Mouse (Mus musculus): ENCODE data around the gene Ppt2. TPM values are rescaled to one million over a fixed set of nuclear protein-coding genes. Genes with fewer than 3 reads are reported as not detected.

The Ppt2 gene
- polyA plus RNA-seq, 1 experiment from 2014 or later: 26.0 TPM

DNA sequence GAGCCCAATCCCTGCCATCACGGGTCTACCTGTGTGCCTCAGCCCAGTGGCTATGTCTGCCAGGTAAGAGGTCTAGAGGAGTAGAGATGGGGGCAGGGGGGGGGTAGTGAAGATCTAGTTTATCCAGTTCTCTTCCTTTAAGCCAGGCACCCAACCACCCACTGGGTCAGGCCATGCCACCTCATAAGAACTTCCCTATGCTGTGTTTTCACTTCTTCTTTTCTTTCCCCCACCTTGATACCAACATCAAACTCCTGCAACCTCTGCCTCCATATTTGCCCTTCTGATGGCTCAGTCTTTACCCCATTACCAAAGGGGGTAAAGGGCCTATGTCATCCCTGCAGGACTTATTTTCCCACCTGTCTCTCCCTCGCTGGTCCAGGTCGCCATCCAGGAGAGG is 50.2 kb downstream of the Ppt2 start:
- ATAC-seq (ENCODE audit: low FRiP score) (no peak), DNase-seq (ENCODE audit: low spot score) (no peak)
- Histone ChIP-seq H3K4me2 (replicated peaks; ENCODE audit: low read depth, low read length) (no peak overlapping the region), H3K9me3 (ENCODE audit: control insufficient read depth, low read length) (no peaks in the 10 kb centered on the region), H3K4me3 (ENCODE audit: low read depth, low read length) (no peak overlapping the region), H3K9ac (ENCODE audit: low read depth, low read length) (no peak overlapping the region), H3K4me1 (replicated peaks; ENCODE audit: control insufficient read depth, insufficient read depth, low read length) (no peaks in the 10 kb centered on the region), H3K27ac (ENCODE audit: low read depth, low read length) (no peak overlapping the region), H3K36me3 (ENCODE audit: control insufficient read depth, insufficient read depth, low read length) (no peaks in the 10 kb centered on the region), H3K27me3 (ENCODE audit: control insufficient read depth, insufficient read depth, low read length) (no peaks in the 10 kb centered on the region)
- 85% methylated on average over 3 of the region's 3 CpGs for WGBS

DNA sequence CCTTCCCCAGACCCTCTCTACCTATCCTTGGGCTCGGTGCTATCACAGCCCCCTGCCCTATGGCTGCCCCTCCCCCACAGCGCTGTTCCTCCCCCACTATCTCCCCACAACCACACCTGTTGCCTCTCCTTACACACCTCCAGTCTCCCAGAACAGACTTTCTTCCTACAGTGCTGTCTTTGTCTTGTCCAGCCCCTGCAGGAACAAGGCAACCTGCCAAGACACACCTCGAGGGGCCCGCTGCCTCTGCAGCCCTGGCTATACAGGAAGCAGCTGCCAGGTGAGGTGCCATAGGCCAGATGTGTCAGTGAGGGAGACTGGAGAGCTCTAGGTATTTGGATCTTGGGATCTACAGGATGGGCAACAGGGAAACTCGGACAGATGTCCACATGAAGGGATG is 51.7 kb downstream of the Ppt2 start:
- no peak for ATAC-seq (ENCODE audit: low FRiP score)
- Histone ChIP-seq H3K4me3 (ENCODE audit: low read depth, low read length) (no peak overlapping the region), H3K9ac (ENCODE audit: low read depth, low read length) (no peak overlapping the region), H3K27ac (ENCODE audit: low read depth, low read length) (no peak overlapping the region), H3K9me3 (ENCODE audit: control insufficient read depth, low read length) (no peaks in the 10 kb centered on the region), H3K36me3 (ENCODE audit: control insufficient read depth, insufficient read depth, low read length) (no peaks in the 10 kb centered on the region), H3K4me2 (replicated peaks; ENCODE audit: low read depth, low read length) (no peak overlapping the region), H3K4me1 (replicated peaks; ENCODE audit: control insufficient read depth, insufficient read depth, low read length) (no peaks in the 10 kb centered on the region), H3K27me3 (ENCODE audit: control insufficient read depth, insufficient read depth, low read length) (no peaks in the 10 kb centered on the region)
- WGBS: 76% methylated on average over 5 of the region's 5 CpGs
- no peak for DNase-seq (ENCODE audit: low spot score)

DNA sequence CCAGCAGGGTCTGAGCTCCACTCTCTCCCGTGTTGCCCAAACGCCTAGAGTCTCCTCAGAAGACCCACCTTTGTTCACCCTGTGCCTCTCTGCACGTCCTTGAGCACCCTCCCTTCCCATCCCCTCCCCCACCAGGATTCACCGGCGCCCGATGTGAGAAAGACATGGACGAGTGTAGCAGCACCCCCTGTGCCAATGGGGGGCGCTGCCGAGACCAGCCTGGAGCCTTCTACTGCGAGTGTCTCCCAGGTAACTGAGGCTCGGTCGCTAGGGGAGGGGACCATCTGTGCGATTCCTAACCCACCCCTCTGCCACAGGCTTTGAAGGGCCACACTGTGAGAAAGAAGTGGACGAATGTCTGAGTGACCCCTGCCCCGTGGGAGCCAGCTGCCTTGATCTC is 55.9 kb downstream of the Ppt2 start:
- Histone ChIP-seq H3K4me3 (ENCODE audit: low read depth, low read length) (no peak overlapping the region), H3K4me1 (replicated peaks; ENCODE audit: control insufficient read depth, insufficient read depth, low read length) (no peaks in the 10 kb centered on the region), H3K4me2 (replicated peaks; ENCODE audit: low read depth, low read length) (no peak overlapping the region), H3K9me3 (ENCODE audit: control insufficient read depth, low read length) (no peaks in the 10 kb centered on the region), H3K27ac (ENCODE audit: low read depth, low read length) (no peak overlapping the region), H3K9ac (ENCODE audit: low read depth, low read length) (no peak overlapping the region), H3K27me3 (ENCODE audit: control insufficient read depth, insufficient read depth, low read length) (no peaks in the 10 kb centered on the region), H3K36me3 (ENCODE audit: control insufficient read depth, insufficient read depth, low read length) (no peaks in the 10 kb centered on the region)
- WGBS: 7% methylated on average over 15 of the region's 15 CpGs
- ATAC-seq (ENCODE audit: low FRiP score): no peak
- DNase-seq (ENCODE audit: low spot score): peak; percentile 30

DNA sequence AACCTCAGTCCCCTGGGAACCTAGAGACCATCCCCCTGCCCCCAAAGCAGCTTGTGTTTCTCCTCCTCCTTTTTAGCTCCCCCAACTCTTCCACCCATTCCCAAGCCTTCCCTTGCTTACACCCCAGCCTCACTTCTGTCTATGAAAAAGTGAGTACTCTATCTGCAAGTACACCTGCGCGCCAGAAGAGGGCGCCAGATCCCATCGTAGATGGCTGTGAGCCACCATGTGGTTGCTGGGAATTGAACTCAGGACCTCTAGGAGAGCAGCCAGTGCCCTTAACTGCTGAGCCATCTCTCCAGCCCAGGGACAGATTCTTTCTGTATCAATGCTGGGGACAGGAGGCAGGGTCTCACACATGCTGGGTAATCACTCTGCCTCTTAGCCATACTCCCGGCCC is 56.4 kb downstream of the Ppt2 start:
- no peak for ATAC-seq (ENCODE audit: low FRiP score)
- WGBS: 8% methylated on average over 5 of the region's 5 CpGs

DNA sequence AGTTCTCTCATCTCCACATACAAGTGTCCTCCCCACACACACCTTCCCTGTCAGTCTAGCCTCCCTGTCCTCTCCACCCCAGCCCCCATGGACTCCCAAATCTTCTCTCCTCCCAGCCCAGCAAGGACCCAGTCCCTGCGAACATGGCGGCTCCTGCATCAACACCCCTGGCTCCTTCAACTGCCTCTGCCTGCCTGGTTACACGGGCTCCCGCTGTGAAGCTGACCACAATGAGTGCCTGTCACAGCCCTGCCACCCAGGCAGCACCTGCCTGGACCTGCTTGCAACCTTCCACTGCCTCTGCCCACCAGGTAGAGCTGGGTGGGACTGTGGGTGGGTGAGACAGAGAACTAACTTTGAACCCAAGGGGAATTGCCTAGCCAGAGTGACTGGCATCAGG is 58.4 kb downstream of the Ppt2 start:
- DNase-seq (ENCODE audit: low spot score) (no peak), ATAC-seq (ENCODE audit: low FRiP score) (no peak)
- Histone ChIP-seq H3K27me3 (ENCODE audit: control insufficient read depth, insufficient read depth, low read length) (no peaks in the 10 kb centered on the region), H3K9ac (ENCODE audit: low read depth, low read length) (no peak overlapping the region), H3K9me3 (ENCODE audit: control insufficient read depth, low read length) (no peaks in the 10 kb centered on the region), H3K27ac (ENCODE audit: low read depth, low read length) (no peak overlapping the region), H3K36me3 (ENCODE audit: control insufficient read depth, insufficient read depth, low read length) (no peaks in the 10 kb centered on the region), H3K4me2 (replicated peaks; ENCODE audit: low read depth, low read length) (no peak overlapping the region), H3K4me1 (replicated peaks; ENCODE audit: control insufficient read depth, insufficient read depth, low read length) (no peaks in the 10 kb centered on the region), H3K4me3 (ENCODE audit: low read depth, low read length) (no peak overlapping the region)
- WGBS: 71% methylated on average over 4 of the region's 4 CpGs

More for the DNA sequence above, 56.4 kb downstream of the Ppt2 start:
- Histone ChIP-seq H3K36me3 (ENCODE audit: control insufficient read depth, insufficient read depth, low read length) (no peaks in the 10 kb centered on the region), H3K27me3 (ENCODE audit: control insufficient read depth, insufficient read depth, low read length) (no peaks in the 10 kb centered on the region), H3K9me3 (ENCODE audit: control insufficient read depth, low read length) (no peaks in the 10 kb centered on the region), H3K4me3 (ENCODE audit: low read depth, low read length) (no peak overlapping the region), H3K4me2 (replicated peaks; ENCODE audit: low read depth, low read length) (no peak overlapping the region), H3K9ac (ENCODE audit: low read depth, low read length) (no peak overlapping the region), H3K4me1 (replicated peaks; ENCODE audit: control insufficient read depth, insufficient read depth, low read length) (no peaks in the 10 kb centered on the region), H3K27ac (ENCODE audit: low read depth, low read length) (no peak overlapping the region)
- DNase-seq (ENCODE audit: low spot score): no peak

DNA sequence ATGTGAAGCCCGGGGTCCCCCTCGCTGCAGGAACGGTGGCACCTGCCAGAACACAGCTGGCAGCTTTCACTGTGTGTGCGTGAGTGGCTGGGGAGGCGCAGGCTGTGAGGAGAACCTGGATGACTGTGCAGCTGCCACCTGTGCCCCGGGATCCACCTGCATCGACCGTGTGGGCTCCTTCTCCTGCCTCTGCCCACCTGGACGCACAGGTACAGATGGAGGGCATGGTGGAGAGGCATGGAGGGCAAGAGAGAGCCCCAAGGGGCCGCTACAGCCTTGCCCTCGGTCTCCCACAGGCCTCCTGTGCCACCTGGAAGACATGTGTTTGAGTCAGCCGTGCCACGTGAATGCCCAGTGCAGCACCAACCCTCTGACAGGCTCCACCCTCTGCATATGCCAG is 59.9 kb downstream of the Ppt2 start:
- Histone ChIP-seq H3K4me2 (replicated peaks; ENCODE audit: low read depth, low read length) (no peak overlapping the region), H3K27ac (ENCODE audit: low read depth, low read length) (no peak overlapping the region), H3K9me3 (ENCODE audit: control insufficient read depth, low read length) (no peaks in the 10 kb centered on the region), H3K36me3 (ENCODE audit: control insufficient read depth, insufficient read depth, low read length) (no peaks in the 10 kb centered on the region), H3K4me3 (ENCODE audit: low read depth, low read length) (no peak overlapping the region), H3K9ac (ENCODE audit: low read depth, low read length) (no peak overlapping the region), H3K4me1 (replicated peaks; ENCODE audit: control insufficient read depth, insufficient read depth, low read length) (peaks cover 3% of the 10 kb centered on the region; the same call in 1 of the 2 replicates), H3K27me3 (ENCODE audit: control insufficient read depth, insufficient read depth, low read length) (0 out of 2 replicates have a peak, but pooled peaks cover 2% of the 10 kb centered on the region)
- ATAC-seq (ENCODE audit: low FRiP score) (no peak), DNase-seq (ENCODE audit: low spot score) (no peak)
- WGBS: 74% methylated on average over 13 of the region's 13 CpGs

DNA sequence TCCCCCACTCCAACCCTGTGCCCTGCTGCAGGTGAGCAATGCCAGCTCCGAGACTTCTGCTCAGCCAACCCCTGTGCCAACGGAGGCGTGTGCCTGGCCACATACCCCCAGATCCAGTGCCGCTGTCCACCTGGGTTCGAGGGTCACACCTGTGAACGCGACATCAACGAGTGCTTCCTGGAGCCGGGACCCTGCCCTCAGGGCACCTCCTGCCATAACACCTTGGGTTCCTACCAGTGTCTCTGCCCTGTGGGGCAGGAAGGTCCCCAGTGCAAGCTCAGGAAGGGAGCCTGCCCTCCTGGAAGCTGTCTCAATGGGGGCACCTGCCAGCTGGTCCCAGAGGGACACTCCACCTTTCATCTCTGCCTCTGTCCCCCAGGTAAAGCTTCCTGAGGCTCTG is 61.0 kb downstream of the Ppt2 start:
- H3K4me2 ChIP-seq (replicated peaks; ENCODE audit: low read depth, low read length): no peak overlapping the region
- ATAC-seq (ENCODE audit: low FRiP score) (no peak), DNase-seq (ENCODE audit: low spot score) (no peak)
- no peaks in the 10 kb centered on the region for H3K9me3 ChIP-seq (ENCODE audit: control insufficient read depth, low read length)
- no peak overlapping the region for H3K27ac ChIP-seq (ENCODE audit: low read depth, low read length)
- H3K36me3 ChIP-seq (ENCODE audit: control insufficient read depth, insufficient read depth, low read length): no peaks in the 10 kb centered on the region
- H3K4me1 ChIP-seq (replicated peaks; ENCODE audit: control insufficient read depth, insufficient read depth, low read length): peaks cover 3% of the 10 kb centered on the region; the same call in 1 of the 2 replicates
- no peak overlapping the region for H3K9ac ChIP-seq (ENCODE audit: low read depth, low read length)
- H3K4me3 ChIP-seq (ENCODE audit: low read depth, low read length): no peak overlapping the region
- WGBS: 61% methylated on average over 9 of the region's 9 CpGs
- H3K27me3 ChIP-seq (ENCODE audit: control insufficient read depth, insufficient read depth, low read length): 0 out of 2 replicates have a peak, but pooled peaks cover 2% of the 10 kb centered on the region

Other genes with a start within 250 kb of the Ppt2 start
- gene BC051142, start 229.7 kb downstream of the Ppt2 start, polyA plus RNA-seq (2014; fragmentation: Nextera tagmentation; extraction: Ambion mirVana): 2.7 and 4.1 TPM in 2 replicates
- gene Btnl4, start 151.2 kb downstream of the Ppt2 start, polyA plus RNA-seq (2014; fragmentation: Nextera tagmentation; extraction: Ambion mirVana): not detected in 2 replicates
- gene Btnl6, start 111.2 kb downstream of the Ppt2 start, polyA plus RNA-seq (2014; fragmentation: Nextera tagmentation; extraction: Ambion mirVana): not detected in 2 replicates
- 9.6 and 11.6 TPM in 2 replicates for gene Notch4, start 64.2 kb downstream of the Ppt2 start, polyA plus RNA-seq (2014; fragmentation: Nextera tagmentation; extraction: Ambion mirVana)
- 3.2 and 5.9 TPM in 2 replicates for gene Gpsm3, start 38.7 kb downstream of the Ppt2 start, polyA plus RNA-seq (2014; fragmentation: Nextera tagmentation; extraction: Ambion mirVana)
- 16.6 and 17.3 TPM in 2 replicates for gene Pbx2, start 37.2 kb downstream of the Ppt2 start, polyA plus RNA-seq (2014; fragmentation: Nextera tagmentation; extraction: Ambion mirVana)
- 1.7 and 2.2 TPM in 2 replicates for gene Ager, start 30.6 kb downstream of the Ppt2 start, polyA plus RNA-seq (2014; fragmentation: Nextera tagmentation; extraction: Ambion mirVana)
- 175 and 182 TPM in 2 replicates for gene Rnf5, start 24.8 kb downstream of the Ppt2 start, polyA plus RNA-seq (2014; fragmentation: Nextera tagmentation; extraction: Ambion mirVana)
- 73.8 and 81.2 TPM in 2 replicates for gene Agpat1, start 24.2 kb downstream of the Ppt2 start, polyA plus RNA-seq (2014; fragmentation: Nextera tagmentation; extraction: Ambion mirVana)
- 4.4 and 4.7 TPM in 2 replicates for gene Egfl8, start 12.5 kb downstream of the Ppt2 start, polyA plus RNA-seq (2014; fragmentation: Nextera tagmentation; extraction: Ambion mirVana)
- 1.0 and 2.0 TPM in 2 replicates for gene Prrt1, start 1.0 kb upstream of the Ppt2 start, polyA plus RNA-seq (2014; fragmentation: Nextera tagmentation; extraction: Ambion mirVana)
- 16.4 and 17.2 TPM in 2 replicates for gene Fkbpl, start 16.3 kb upstream of the Ppt2 start, polyA plus RNA-seq (2014; fragmentation: Nextera tagmentation; extraction: Ambion mirVana)
- 61.9 and 67.5 TPM in 2 replicates for gene Atf6b, start 18.6 kb upstream of the Ppt2 start, polyA plus RNA-seq (2014; fragmentation: Nextera tagmentation; extraction: Ambion mirVana)
- 0.01 and 0.09 TPM in 2 replicates for gene Tnxb, start 42.0 kb upstream of the Ppt2 start, polyA plus RNA-seq (2014; fragmentation: Nextera tagmentation; extraction: Ambion mirVana)
- not detected in 2 replicates for gene C4b, start 115.4 kb upstream of the Ppt2 start, polyA plus RNA-seq (2014; fragmentation: Nextera tagmentation; extraction: Ambion mirVana)
- gene Cyp21a1, start 176.1 kb upstream of the Ppt2 start, polyA plus RNA-seq (2014; fragmentation: Nextera tagmentation; extraction: Ambion mirVana): not detected in 2 replicates
- gene Stk19, start 208.4 kb upstream of the Ppt2 start, polyA plus RNA-seq (2014; fragmentation: Nextera tagmentation; extraction: Ambion mirVana): 21.7 and 22.7 TPM in 2 replicates
- gene Dxo, start 208.5 kb upstream of the Ppt2 start, polyA plus RNA-seq (2014; fragmentation: Nextera tagmentation; extraction: Ambion mirVana): 58.6 and 64.9 TPM in 2 replicates
- gene Skiv2l, start 221.7 kb upstream of the Ppt2 start, polyA plus RNA-seq (2014; fragmentation: Nextera tagmentation; extraction: Ambion mirVana): 26.9 and 29.9 TPM in 2 replicates
- 117 and 138 TPM in 2 replicates for gene Nelfe, start 221.9 kb upstream of the Ppt2 start, polyA plus RNA-seq (2014; fragmentation: Nextera tagmentation; extraction: Ambion mirVana)
- gene Cfb, start 234.0 kb upstream of the Ppt2 start, polyA plus RNA-seq (2014; fragmentation: Nextera tagmentation; extraction: Ambion mirVana): 1.0 and 2.1 TPM in 2 replicates

Data from hindbrain, embryonic 11.5 days (tissue).